Mouse (Mus musculus) MEL (cell line): ENCODE measurements around the gene Edc3. TPM values are rescaled to one million over a fixed set of nuclear protein-coding genes. Genes with fewer than 3 reads are reported as not detected.

Experiments used
- DNase-seq: peaks from one replicate; pipeline ENCODE4 v3.0.0; 2011; ENCODE audit warnings: low read depth, low spot score
- H3K27ac ChIP-seq: 2 replicates; pipeline ENCODE4 v1.5.1; 2012; ENCODE audit warnings: low read depth, mild to moderate bottlenecking, control low read depth, low read length, moderate library complexity; ENCODE audit not compliant: control insufficient read depth
- H3K27me3 ChIP-seq, 2 experiments: fragments of 150-350 bp in 1 of 2; sonication (generic) in 1 of 2; 2 replicates each; pipeline ENCODE4 v1.6.1; 2012; ENCODE audit warnings: low read length in 2 of 2, mild to moderate bottlenecking in 2 of 2, improper control_type of control experiment in 1 of 2, moderate library complexity in 1 of 2; ENCODE audit not compliant: insufficient read depth in 2 of 2, control insufficient read depth in 1 of 2
- H3K36me3 ChIP-seq, 2 experiments: 2 replicates each; pipeline ENCODE4 v1.6.1; 2012 to 2014; ENCODE audit warnings: low read length in 2 of 2, improper control_type of control experiment in 1 of 2, inconsistent platforms in 1 of 2, mild to moderate bottlenecking in 1 of 2; ENCODE audit not compliant: insufficient read depth in 2 of 2, control insufficient read depth in 1 of 2
- H3K4me1 ChIP-seq, 2 experiments: fragments of 150-350 bp in 1 of 2; sonication (generic) in 1 of 2; 2 replicates each; pipeline ENCODE4 v1.6.1; 2012; ENCODE audit warnings: low read length in 2 of 2, improper control_type of control experiment in 1 of 2, mild to moderate bottlenecking in 1 of 2; ENCODE audit not compliant: insufficient read depth in 2 of 2, control insufficient read depth in 1 of 2
- H3K4me3 ChIP-seq, 2 experiments: fragments of 150-350 bp in 1 of 2; sonication (generic) in 1 of 2; 2 replicates each; pipeline ENCODE4 v1.5.1; 2012; ENCODE audit warnings: low read depth in 2 of 2, low read length in 2 of 2, mild to moderate bottlenecking in 2 of 2, moderate library complexity in 2 of 2, control low read depth in 1 of 2, improper control_type of control experiment in 1 of 2; ENCODE audit not compliant: control insufficient read depth in 1 of 2, insufficient read depth in 1 of 2
- H3K79me2 ChIP-seq: 2 replicates; pipeline ENCODE4 v1.6.1; 2012; ENCODE audit warnings: mild to moderate bottlenecking, low read length, moderate library complexity; ENCODE audit not compliant: control insufficient read depth, poor library complexity, insufficient read depth
- H3K9ac ChIP-seq: 2 replicates; pipeline ENCODE4 v1.6.1; 2012; ENCODE audit warnings: low read depth, mild to moderate bottlenecking, control low read depth, low read length, moderate library complexity; ENCODE audit not compliant: control insufficient read depth, poor library complexity, severe bottlenecking
- H3K9me3 ChIP-seq: fragments of 150-350 bp; sonication (generic); replicated peaks from 2 replicates; pipeline ENCODE4 v1.6.1; 2012; ENCODE audit warnings: mild to moderate bottlenecking, low read length, improper control_type of control experiment, moderate library complexity; ENCODE audit not compliant: insufficient read depth
- BHLHE40 ChIP-seq: IDR thresholded peaks from 2 replicates; pipeline ENCODE4 v1.6.1; 2012; ENCODE audit warnings: low read depth, mild to moderate bottlenecking, inconsistent platforms, low read length, improper control_type of control experiment, borderline replicate concordance
- CHD2 ChIP-seq: IDR thresholded peaks from 2 replicates; pipeline ENCODE4 v1.6.1; 2011; ENCODE audit warnings: low read length, improper control_type of control experiment
- CTCF ChIP-seq, 3 experiments: IDR thresholded peaks in 2 of 3; conservative IDR thresholded peaks in 1 of 3; 2 replicates each; pipeline ENCODE4 v1.5.1; 2011 to 2012; ENCODE audit warnings: low read length in 3 of 3, low read depth in 2 of 3, mild to moderate bottlenecking in 2 of 3, improper control_type of control experiment in 1 of 3, inconsistent platforms in 1 of 3, mixed read lengths in 1 of 3, moderate library complexity in 1 of 3; ENCODE audit not compliant: control insufficient read depth in 1 of 3, insufficient read depth in 1 of 3, poor library complexity in 1 of 3, severe bottlenecking in 1 of 3
- E2F4 ChIP-seq: IDR thresholded peaks from 2 replicates; pipeline ENCODE4 v1.6.1; 2011; ENCODE audit warnings: low read depth, low read length, improper control_type of control experiment, borderline replicate concordance
- ELF1 ChIP-seq: IDR thresholded peaks from 2 replicates; pipeline ENCODE4 v1.6.1; 2014; ENCODE audit warnings: low read depth, mild to moderate bottlenecking, inconsistent platforms, low read length, improper control_type of control experiment, moderate library complexity
- EP300 ChIP-seq, 2 experiments: IDR thresholded peaks; 2 replicates each; pipeline ENCODE4 v1.6.1; 2011; ENCODE audit warnings: improper control_type of control experiment in 2 of 2, low read length in 2 of 2, low read depth in 1 of 2, mild to moderate bottlenecking in 1 of 2
- GABPA ChIP-seq: IDR thresholded peaks from 2 replicates; pipeline ENCODE4 v1.6.1; 2012; ENCODE audit warnings: low read depth, mild to moderate bottlenecking, inconsistent platforms, low read length, improper control_type of control experiment, moderate library complexity
- GATA1 ChIP-seq: IDR thresholded peaks from 2 replicates; pipeline ENCODE4 v1.6.1; 2011; ENCODE audit warnings: low read depth, low read length, improper control_type of control experiment
- HCFC1 ChIP-seq: IDR thresholded peaks from 2 replicates; pipeline ENCODE4 v1.6.1; 2012; ENCODE audit warnings: low read depth, mild to moderate bottlenecking, inconsistent platforms, low read length, improper control_type of control experiment, moderate library complexity
- JUND ChIP-seq: IDR thresholded peaks from 2 replicates; pipeline ENCODE4 v1.6.1; 2011; ENCODE audit warnings: low read depth, mild to moderate bottlenecking, improper control_type of control experiment, low read length
- KAT2A ChIP-seq: conservative IDR thresholded peaks from 2 replicates; pipeline ENCODE4 v1.6.1; 2012; ENCODE audit warnings: low read depth, low read length, improper control_type of control experiment, inconsistent platforms
- MAX ChIP-seq: IDR thresholded peaks from 2 replicates; pipeline ENCODE4 v1.6.1; 2011; ENCODE audit warnings: low read length, improper control_type of control experiment
- MAZ ChIP-seq: IDR thresholded peaks from 2 replicates; pipeline ENCODE4 v1.6.1; 2012; ENCODE audit warnings: low read depth, mild to moderate bottlenecking, inconsistent platforms, low read length, improper control_type of control experiment
- MEF2A ChIP-seq: IDR thresholded peaks from 2 replicates; pipeline ENCODE4 v1.6.1; 2014; ENCODE audit warnings: low read depth, mild to moderate bottlenecking, inconsistent platforms, low read length, improper control_type of control experiment; ENCODE audit not compliant: poor library complexity, insufficient replicate concordance, severe bottlenecking; ENCODE audit errors: extremely low read depth
- MXI1 ChIP-seq: IDR thresholded peaks from 2 replicates; pipeline ENCODE4 v1.6.1; 2011; ENCODE audit warnings: mild to moderate bottlenecking, low read depth, low read length, improper control_type of control experiment
- MYB ChIP-seq: IDR thresholded peaks from 2 replicates; pipeline ENCODE4 v1.6.1; 2011; ENCODE audit warnings: mild to moderate bottlenecking, low read depth, low read length, improper control_type of control experiment
- MYC ChIP-seq: IDR thresholded peaks from 2 replicates; pipeline ENCODE4 v1.6.1; 2011; ENCODE audit warnings: low read depth, mild to moderate bottlenecking, low read length, improper control_type of control experiment, moderate library complexity
- NRF1 ChIP-seq: IDR thresholded peaks from 2 replicates; pipeline ENCODE4 v1.6.1; 2014; ENCODE audit warnings: low read depth, mild to moderate bottlenecking, inconsistent platforms, low read length, improper control_type of control experiment, moderate library complexity; ENCODE audit not compliant: poor library complexity, insufficient read depth, severe bottlenecking
- POLR2A ChIP-seq, 2 experiments: IDR thresholded peaks; 2 replicates each; pipeline ENCODE4 v1.6.1; 2011 to 2012; ENCODE audit warnings: low read length in 2 of 2, mild to moderate bottlenecking in 2 of 2, control low read depth in 1 of 2, improper control_type of control experiment in 1 of 2, low read depth in 1 of 2, moderate library complexity in 1 of 2; ENCODE audit not compliant: control insufficient read depth in 1 of 2, insufficient read depth in 1 of 2, poor library complexity in 1 of 2
- POLR2AphosphoS2 ChIP-seq: IDR thresholded peaks from 2 replicates; pipeline ENCODE4 v1.6.1; 2011; ENCODE audit warnings: low read length, improper control_type of control experiment
- POLR2AphosphoS5 ChIP-seq: IDR thresholded peaks from 2 replicates; pipeline ENCODE4 v1.6.1; 2012; ENCODE audit warnings: low read depth, borderline replicate concordance, mild to moderate bottlenecking, inconsistent platforms, low read length, moderate library complexity, mixed read lengths
- RAD21 ChIP-seq: IDR thresholded peaks from 2 replicates; pipeline ENCODE4 v1.6.1; 2011; ENCODE audit warnings: mild to moderate bottlenecking, low read depth, low read length, improper control_type of control experiment
- RCOR1 ChIP-seq: IDR thresholded peaks from 2 replicates; pipeline ENCODE4 v1.6.1; 2012; ENCODE audit warnings: low read depth, mild to moderate bottlenecking, inconsistent platforms, low read length, improper control_type of control experiment
- SIN3A ChIP-seq: IDR thresholded peaks from 2 replicates; pipeline ENCODE4 v1.6.1; 2012; ENCODE audit warnings: low read length, improper control_type of control experiment, inconsistent platforms
- SMC3 ChIP-seq: IDR thresholded peaks from 2 replicates; pipeline ENCODE4 v1.6.1; 2011; ENCODE audit warnings: low read depth, low read length, improper control_type of control experiment
- TBP ChIP-seq: IDR thresholded peaks from 2 replicates; pipeline ENCODE4 v1.8.0; 2011; ENCODE audit warnings: low read depth, low read length, improper control_type of control experiment
- TCF12 ChIP-seq: IDR thresholded peaks from 2 replicates; pipeline ENCODE4 v1.6.1; 2014; ENCODE audit warnings: low read depth, mild to moderate bottlenecking, inconsistent platforms, low read length, improper control_type of control experiment, moderate library complexity
- UBTF ChIP-seq: IDR thresholded peaks from 2 replicates; pipeline ENCODE4 v1.6.1; 2012; ENCODE audit warnings: low read depth, mild to moderate bottlenecking, inconsistent platforms, low read length, improper control_type of control experiment, moderate library complexity, borderline replicate concordance; ENCODE audit not compliant: insufficient read depth
- USF1 ChIP-seq: IDR thresholded peaks from 2 replicates; pipeline ENCODE4 v1.6.1; 2014; ENCODE audit warnings: low read depth, mild to moderate bottlenecking, inconsistent platforms, low read length, improper control_type of control experiment, moderate library complexity
- USF2 ChIP-seq, 2 experiments: IDR thresholded peaks; 2 replicates each; pipeline ENCODE4 v1.6.1; 2011 to 2012; ENCODE audit warnings: improper control_type of control experiment in 2 of 2, low read length in 2 of 2, borderline replicate concordance in 1 of 2, inconsistent platforms in 1 of 2, low read depth in 1 of 2, mild to moderate bottlenecking in 1 of 2; ENCODE audit not compliant: insufficient read depth in 1 of 2
- ZC3H11A ChIP-seq: IDR thresholded peaks from 2 replicates; pipeline ENCODE4 v1.6.1; 2012; ENCODE audit warnings: low read depth, mild to moderate bottlenecking, inconsistent platforms, low read length, improper control_type of control experiment
- ZKSCAN1 ChIP-seq: IDR thresholded peaks from 2 replicates; pipeline ENCODE4 v1.6.1; 2012; ENCODE audit warnings: low read depth, mild to moderate bottlenecking, inconsistent platforms, low read length, improper control_type of control experiment, moderate library complexity
- ZMIZ1 ChIP-seq: IDR thresholded peaks from 2 replicates; pipeline ENCODE4 v1.6.1; 2012; ENCODE audit warnings: low read depth, mild to moderate bottlenecking, inconsistent platforms, low read length, improper control_type of control experiment, moderate library complexity
- ZNF384 ChIP-seq: IDR thresholded peaks from 2 replicates; pipeline ENCODE4 v1.6.1; 2012; ENCODE audit warnings: low read depth, mild to moderate bottlenecking, inconsistent platforms, low read length, improper control_type of control experiment
- polyA plus RNA-seq, 2 experiments: library from polyadenylated mRNA; stranded (reverse) in 1 of 2; unstranded in 1 of 2; fragments of >175 nt in 1 of 2; fragments of >200 nt in 1 of 2; gene quantifications; 2 replicates each; pipeline versions ENCODE4 v1.2.1 to v1.2.4; 2012; ENCODE audit warnings: low replicate concordance in 2 of 2, low read depth in 1 of 2; ENCODE audit not compliant: insufficient read length in 2 of 2, insufficient read depth in 1 of 2, missing spikeins in 1 of 2
- total RNA-seq: library from RNA; depleted of rRNA; stranded (reverse); fragments of 300-350 nt; gene quantifications from 2 replicates; pipeline ENCODE4 v1.2.3, GENCODE M21; 2012

Edc3 gene
- total and polyA plus RNA-seq, 3 experiments = 7.2 to 25.7 TPM; not detected in 1

DNA sequence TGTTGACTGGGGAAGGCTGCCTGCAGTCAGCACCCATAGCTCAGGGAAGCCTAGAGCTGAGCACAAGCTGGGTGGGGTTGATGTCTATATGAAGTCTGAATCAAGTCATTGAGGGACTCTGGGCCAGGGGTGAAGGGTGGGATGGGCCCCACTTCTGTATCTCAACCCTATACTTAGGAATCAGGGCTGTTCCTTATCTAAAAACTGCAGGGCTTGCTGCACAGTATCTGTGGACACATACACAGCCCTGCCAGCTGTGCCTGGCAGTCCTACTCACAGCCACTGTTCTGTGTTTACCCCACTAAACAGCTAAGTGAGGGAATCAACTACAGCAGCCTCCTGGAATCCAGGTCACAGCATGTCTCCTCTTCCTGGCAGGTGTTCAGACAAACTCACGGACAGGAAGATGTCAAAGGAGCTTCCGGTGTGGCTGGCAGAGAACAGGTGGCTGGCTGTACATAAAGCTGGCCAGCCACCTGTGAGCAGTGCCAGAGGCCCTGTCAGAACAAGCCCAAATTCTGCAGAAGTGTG, 61.3 kb downstream of the Edc3 start (continued):
- TF ChIP-seq EP300 (IDR thresholded peaks at IDR 0.05; ENCODE audit: low read depth in 1 of 2, low read length in 2 of 2) = peak; percentile 79 to 85
- TF ChIP-seq GATA1 = peak; percentile 85

DNA sequence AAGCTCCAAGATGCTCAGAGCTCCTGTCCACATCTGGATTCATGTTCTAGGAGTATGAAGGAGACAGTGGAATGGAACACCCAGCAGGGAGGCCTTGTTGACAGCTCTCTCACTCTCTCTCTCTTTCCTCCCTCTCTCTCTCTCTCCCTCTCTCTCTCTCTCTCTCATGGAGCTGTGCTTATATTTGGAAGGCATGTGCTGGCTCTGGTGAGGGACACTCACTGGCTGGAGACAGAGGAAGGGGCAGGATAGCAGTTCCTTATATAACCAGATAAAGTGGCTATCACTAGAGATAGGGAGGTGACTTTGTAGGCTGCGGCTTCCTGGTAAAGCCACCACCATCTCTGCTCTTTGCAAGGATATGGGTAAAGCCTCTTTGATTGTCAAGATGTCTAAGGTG, 61.9 kb downstream of the Edc3 start:
- no peak overlapping the region for H3K9ac ChIP-seq
- TF ChIP-seq KAT2A (no peak), RAD21 (no peak), USF2 (IDR thresholded peaks at IDR 0.05; ENCODE audit: borderline replicate concordance in 1 of 2, insufficient read depth in 1 of 2, low read depth in 1 of 2, low read length in 2 of 2) (no peak), HCFC1 (no peak), MEF2A (no peak), CTCF (IDR thresholded peaks at IDR 0.05 in 2 of 3, conservative IDR thresholded peaks at IDR 0.05 in 1 of 3; ENCODE audit: control insufficient read depth in 1 of 3, insufficient read depth in 1 of 3, low read depth in 2 of 3, low read length in 3 of 3, poor library complexity in 1 of 3, severe bottlenecking in 1 of 3) (no peak), USF1 (no peak), MXI1 (no peak), SMC3 (no peak), TCF12 (0 out of 2 replicates have a peak, but pooled peaks have one; percentile 28), UBTF (no peak), GATA1 (peak; percentile 81), RCOR1 (no peak), ZNF384 (no peak), TBP (no peak), MAX (no peak), MAZ (no peak), POLR2AphosphoS2 (no peak), MYC (no peak), ZMIZ1 (no peak), EP300 (IDR thresholded peaks at IDR 0.05; ENCODE audit: low read depth in 1 of 2, low read length in 2 of 2) (peak; percentile 37 to 47; a peak in 2 of 4 replicates), MYB (no peak), POLR2AphosphoS5 (no peak), NRF1 (no peak), ZKSCAN1 (no peak), BHLHE40 (no peak), POLR2A (IDR thresholded peaks at IDR 0.05; ENCODE audit: control insufficient read depth in 1 of 2, insufficient read depth in 1 of 2, low read depth in 1 of 2, low read length in 2 of 2, poor library complexity in 1 of 2) (no peak), ELF1 (0 out of 2 replicates have a peak, but pooled peaks have one; percentile 30), CHD2 (no peak), GABPA (no peak), JUND (peak; percentile 80), E2F4 (no peak), SIN3A (no peak), ZC3H11A (no peak)
- peaks cover 5 to 44% of the 10 kb centered on the region in 2 experiments for H3K4me1 ChIP-seq
- H3K36me3 ChIP-seq = peaks cover 0 to 25% of the 10 kb centered on the region in 2 experiments; a peak in 2 of 4 replicates
- no peak overlapping the region for H3K4me3 ChIP-seq
- peak; percentile 51 for DNase-seq
- H3K9me3 ChIP-seq = no peaks in the 10 kb centered on the region
- peaks cover 0 to 1% of the 10 kb centered on the region in 2 experiments; a peak in 1 of 4 replicates for H3K27me3 ChIP-seq
- peaks cover 4% of the 10 kb centered on the region; the same call in 1 of the 2 replicates for H3K79me2 ChIP-seq
- peak overlapping the region; percentile 66 for H3K27ac ChIP-seq
